In genomic region chr9:85779458-85779857, GRCm38 (mm10) we compare ENCODE assay signal across 9 mouse cellular contexts. TPM values are rescaled to one million over a fixed set of nuclear protein-coding genes. Genes with fewer than 3 reads are reported as not detected.
DNase-seq lines count a peak whose midpoint lies in the region; ATAC-seq and TF ChIP-seq lines count a peak whose summit lies in the region.
"Had no signal": no experiment of that assay in that cellular context is flagged by ENCODE, and none has a peak within 500 bp of the region (broad histone marks: within the 10 kb centered on the region; RNA-seq: fewer than 3 reads in every experiment).

No protein-coding gene starts in this region.

- 0 out of 2 replicates have a peak, but pooled peaks have one; percentile 3 for TF ChIP-seq CTCF in lung, adult 2 months (IDR thresholded peaks at IDR 0.05; ENCODE audit: insufficient read depth, low read length)

- no peak overlapping the region for H3K27ac ChIP-seq in forebrain, embryonic 15.5 days (replicated peaks)
- H3K27ac ChIP-seq in forebrain, embryonic 11.5 days (ENCODE audit: low read depth, low read length), result no peak overlapping the region
- H3K27ac ChIP-seq: macrophage had no signal

- no peak for DNase-seq in forebrain, embryonic 11.5 days (ENCODE audit: low spot score)
- no peak for DNase-seq in lung, adult 2 months
- no peak for DNase-seq in lung, postnatal 14 days
- peak; percentile 28 for DNase-seq in embryo, embryonic 9.5 days (ENCODE audit: extremely low spot score)
- peak; percentile 27 for DNase-seq in retina, postnatal 7 days (ENCODE audit: low read depth, low spot score)
- DNase-seq in T-cell, adult 2 months (ENCODE audit: low spot score), result no peak
- DNase-seq in gastrocnemius, adult 8-10 months (ENCODE audit: low spot score in 2 of 2), result no peak

- H3K4me2 ChIP-seq in forebrain, embryonic 15.5 days (replicated peaks), result no peak overlapping the region
- no peak overlapping the region for H3K4me2 ChIP-seq in forebrain, embryonic 11.5 days (ENCODE audit: low read depth, low read length, severe bottlenecking)

- H3K4me1 ChIP-seq in forebrain, embryonic 15.5 days, result no peaks in the 10 kb centered on the region
- no peaks in the 10 kb centered on the region for H3K4me1 ChIP-seq in forebrain, embryonic 11.5 days (replicated peaks; ENCODE audit: control insufficient read depth, insufficient read depth, low read length)
- peaks cover 5% of the 10 kb centered on the region; the same call in 1 of the 2 replicates for H3K4me1 ChIP-seq in lung, adult 2 months (ENCODE audit: control insufficient read depth, insufficient read depth, low read length)

- H3K4me3 ChIP-seq in forebrain, embryonic 15.5 days, result no peak overlapping the region
- no peak overlapping the region for H3K4me3 ChIP-seq in forebrain, embryonic 11.5 days (ENCODE audit: low read depth, low read length)
- H3K4me3 ChIP-seq in lung, adult 2 months (replicated peaks; ENCODE audit: extremely low read depth, low read depth, low read length), result no peak overlapping the region

- no peaks in the 10 kb centered on the region for H3K9me3 ChIP-seq in forebrain, embryonic 15.5 days
- no peaks in the 10 kb centered on the region for H3K9me3 ChIP-seq in forebrain, embryonic 11.5 days (ENCODE audit: control insufficient read depth, low read length)

- TF ChIP-seq POLR2A in lung, adult 2 months (IDR thresholded peaks at IDR 0.05; ENCODE audit: borderline replicate concordance, extremely low read depth, low read depth, low read length), result no peak

- WGBS in forebrain, embryonic 15.5 days, result 25% methylated on average over 4 of the region's 4 CpGs
- WGBS in forebrain, embryonic 11.5 days, result 30% methylated on average over 4 of the region's 4 CpGs
- WGBS in lung, adult 2 months, result 14% methylated on average over 4 of the region's 4 CpGs

- no peaks in the 10 kb centered on the region for H3K27me3 ChIP-seq in forebrain, embryonic 15.5 days
- no peaks in the 10 kb centered on the region for H3K27me3 ChIP-seq in forebrain, embryonic 11.5 days (ENCODE audit: control insufficient read depth, insufficient read depth, low read length)

- no peak overlapping the region for H3K9ac ChIP-seq in forebrain, embryonic 15.5 days (replicated peaks)
- no peak overlapping the region for H3K9ac ChIP-seq in forebrain, embryonic 11.5 days (ENCODE audit: low read length)

- 0 out of 2 replicates have a peak, but pooled peaks have one; percentile 54 for ATAC-seq in forebrain, embryonic 15.5 days (replicated peaks)
- ATAC-seq in forebrain, embryonic 11.5 days (replicated peaks; ENCODE audit: low FRiP score), result no peak

- no peaks in the 10 kb centered on the region for H3K36me3 ChIP-seq in forebrain, embryonic 15.5 days
- no peaks in the 10 kb centered on the region for H3K36me3 ChIP-seq in forebrain, embryonic 11.5 days (ENCODE audit: control insufficient read depth, insufficient read depth, low read length)

RNA-seq across cellular contexts. Expression of gene Ibtk, which starts 30.3 kb away (rescaled TPM):
- 32.8 and 33.5 TPM in 2 replicates for polyA plus RNA-seq in forebrain, embryonic 15.5 days (2015; fragmentation: Nextera tagmentation; extraction: Ambion mirVana)
- 42.1 and 49.0 TPM in 2 replicates for polyA plus RNA-seq in forebrain, embryonic 11.5 days (2014; fragmentation: Nextera tagmentation; extraction: Ambion mirVana)
- 3.0 and 5.4 TPM in 2 replicates for polyA plus RNA-seq in lung, adult 2 months (2012; rRNA removed)
- 10 to 100 TPM; 46.5 to 57.7 (median 51.3) TPM for total RNA-seq in gastrocnemius, adult 8-10 months (2022)

Comparison
In these comparisons a context has a peak if more than half of its experiments do, and no peak if none do; other contexts are left out.
1. DNase-seq: peak in embryo, embryonic 9.5 days (single experiment) and retina, postnatal 7 days (single experiment); none in forebrain, embryonic 11.5 days (single experiment), lung, adult 2 months (single experiment), lung, postnatal 14 days (single experiment), T-cell, adult 2 months (single experiment) and gastrocnemius, adult 8-10 months (0 of 2).